Mouse (Mus musculus) gastrocnemius, postnatal 4 days (tissue): ENCODE data around the gene Frmd4a. TPM values are rescaled to one million over a fixed set of nuclear protein-coding genes. Genes with fewer than 3 reads are reported as not detected.

Experiments used
- DNase-seq, 2 experiments: peaks; one replicate each; pipeline ENCODE4 v3.0.0; 2021 to 2022; ENCODE audit warnings: low spot score in 2 of 2, mixed read lengths in 2 of 2
- total RNA-seq, 2 experiments: library from RNA; stranded (reverse); gene quantifications; 2 replicates each; pipeline ENCODE4 v1.2.3; 2021

The Frmd4a gene
- total RNA-seq, 2 experiments from 2014 or later = 32.9 to 38.0 TPM

GRCm38 (mm10) chr2:4512607-4513006, 495.1 kb downstream of the Frmd4a start:
- DNase-seq = no peak

DNA sequence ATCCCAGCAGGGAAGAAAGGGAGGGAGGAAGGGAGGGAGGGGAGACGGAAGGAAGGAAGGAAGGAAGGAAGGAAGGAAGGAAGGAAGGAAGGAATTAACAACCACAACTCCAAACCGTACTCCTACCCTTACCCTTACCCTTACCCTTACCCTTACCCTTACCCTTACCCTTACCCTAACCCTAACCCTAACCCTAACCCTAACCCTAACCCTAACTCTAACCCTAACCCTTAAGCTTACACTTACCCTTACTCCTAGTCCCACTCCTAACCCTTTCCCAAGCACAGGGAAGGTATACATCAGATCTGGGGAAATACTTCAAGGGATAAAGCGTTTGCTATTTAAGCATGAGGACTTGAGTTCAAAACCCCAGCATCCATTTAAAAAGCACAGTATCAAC, 498.4 kb downstream of the Frmd4a start:
- no peak for DNase-seq

GRCm38 (mm10) chr2:4516819-4517552, 499.5 kb downstream of the Frmd4a start:
- DNase-seq = peak in 1 of 2 experiments; percentile 59

GRCm38 (mm10) chr2:4517553-4518125, 500.1 kb downstream of the Frmd4a start:
- peak in 1 of 2 experiments; percentile 56 for DNase-seq

- no peak for DNase-seq
These were observed 501.0 kb downstream of the Frmd4a start for GRCm38 (mm10) chr2:4518549-4518948.

DNA sequence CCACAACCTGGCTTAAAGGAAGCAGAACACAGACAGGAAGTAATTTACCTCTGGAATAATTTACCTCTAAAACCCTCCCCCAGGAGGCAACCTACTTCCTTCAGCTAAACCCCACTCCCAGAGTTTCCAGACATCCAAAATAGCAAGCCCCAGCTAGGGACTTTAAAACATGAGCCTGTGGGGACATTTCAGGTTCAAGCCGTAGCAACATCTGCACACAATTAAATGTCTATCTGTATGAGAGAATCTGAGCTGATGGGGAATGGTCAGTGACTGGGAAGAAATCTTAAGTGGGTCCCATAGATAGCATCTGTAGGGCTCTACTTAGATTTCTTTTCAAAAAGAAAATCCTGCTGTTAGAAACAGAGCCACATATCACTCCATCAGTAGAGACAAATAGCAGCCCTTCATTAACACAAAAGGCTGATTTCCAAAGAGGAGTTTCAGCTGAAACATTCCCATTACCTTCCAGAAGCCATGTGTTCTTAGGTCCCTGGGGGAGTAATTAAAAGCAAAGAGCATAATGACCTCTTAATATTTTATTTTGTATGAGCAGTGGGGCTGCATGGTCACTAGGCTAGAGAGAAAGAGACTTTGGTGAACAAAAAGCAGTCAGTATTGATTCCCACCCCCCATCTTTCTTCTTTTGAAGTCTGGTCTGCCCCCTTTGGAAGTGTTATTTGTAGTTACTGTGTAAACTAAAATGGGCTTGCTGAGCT, 505.4 kb downstream of the Frmd4a start:
- DNase-seq = no peak

DNA sequence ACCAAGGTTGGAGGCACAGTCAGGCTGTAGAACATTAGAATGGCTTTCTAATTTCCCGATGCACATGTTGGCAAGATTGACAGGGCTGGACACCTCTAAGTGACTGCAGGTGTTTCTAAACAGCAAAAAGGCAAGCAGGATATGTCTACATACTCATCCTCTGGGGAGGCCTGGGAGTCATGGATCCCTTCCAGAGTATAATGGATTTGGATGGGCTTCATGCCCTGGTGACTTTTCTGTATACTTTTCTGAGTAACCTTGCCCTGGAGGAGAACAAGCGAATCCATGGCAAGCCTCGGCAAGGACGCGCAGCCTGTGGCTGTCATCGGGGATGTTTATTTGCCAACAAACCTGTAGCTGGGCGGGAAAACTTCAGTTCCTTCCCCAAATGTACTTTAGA, 509.6 kb downstream of the Frmd4a start:
- DNase-seq = no peak

DNA sequence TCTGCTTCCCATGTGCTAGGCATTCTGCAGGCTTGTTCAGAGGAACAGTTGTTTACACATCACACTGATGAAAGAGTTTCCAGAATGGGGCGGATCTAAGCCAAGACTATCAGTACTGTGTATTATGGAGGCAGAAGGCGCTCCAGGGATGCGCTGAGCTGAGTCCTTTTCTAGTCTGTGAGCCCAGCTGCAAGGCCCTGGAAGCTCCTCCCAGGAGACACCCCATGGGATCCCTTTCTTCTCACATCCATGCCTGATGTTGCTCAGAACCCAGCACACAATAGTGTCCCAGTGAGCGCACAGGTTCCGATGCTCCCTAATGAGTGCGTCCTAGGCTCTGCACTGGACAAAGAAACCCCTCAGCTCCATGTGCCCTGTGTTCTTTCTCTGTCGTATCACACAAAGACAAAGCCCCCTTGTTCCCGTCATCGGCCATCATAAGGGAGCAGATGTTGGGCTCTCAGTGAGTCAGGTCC, 511.8 kb downstream of the Frmd4a start:
- peak in 1 of 2 experiments; percentile 21 for DNase-seq

DNA sequence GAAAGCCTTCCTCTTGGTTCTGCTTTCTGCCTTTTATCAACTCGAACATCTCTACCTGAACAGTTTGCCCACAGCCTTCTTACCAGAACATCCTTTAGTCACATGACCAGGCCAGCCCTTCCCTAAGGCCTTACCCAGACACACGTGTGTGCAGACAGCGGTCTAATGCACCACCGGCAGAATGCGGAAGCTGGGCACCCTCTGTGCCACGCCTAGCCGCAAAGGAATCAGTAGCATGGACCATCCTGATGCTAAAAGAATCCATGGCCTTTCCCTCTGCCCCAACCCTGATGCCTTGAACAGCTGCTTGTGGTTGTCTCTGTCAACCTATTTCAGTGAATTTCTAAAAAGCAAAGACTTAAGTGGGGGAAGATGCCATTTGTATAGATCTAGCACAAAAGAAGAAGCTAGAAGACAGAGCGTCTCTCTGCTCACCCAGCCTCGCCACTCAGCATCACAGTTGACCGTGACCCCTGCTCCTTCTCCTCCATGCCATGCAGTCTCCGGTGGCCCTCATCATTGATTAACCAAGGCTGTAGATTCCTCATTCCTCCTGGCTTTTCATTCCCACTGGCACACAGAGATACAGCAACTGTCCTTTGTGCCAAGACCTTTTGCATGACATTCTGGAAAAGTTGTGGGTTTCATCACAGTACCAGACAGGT, 514.1 kb downstream of the Frmd4a start:
- no peak for DNase-seq

GRCm38 (mm10) chr2:4532198-4532568, 514.7 kb downstream of the Frmd4a start:
- no peak for DNase-seq

DNA sequence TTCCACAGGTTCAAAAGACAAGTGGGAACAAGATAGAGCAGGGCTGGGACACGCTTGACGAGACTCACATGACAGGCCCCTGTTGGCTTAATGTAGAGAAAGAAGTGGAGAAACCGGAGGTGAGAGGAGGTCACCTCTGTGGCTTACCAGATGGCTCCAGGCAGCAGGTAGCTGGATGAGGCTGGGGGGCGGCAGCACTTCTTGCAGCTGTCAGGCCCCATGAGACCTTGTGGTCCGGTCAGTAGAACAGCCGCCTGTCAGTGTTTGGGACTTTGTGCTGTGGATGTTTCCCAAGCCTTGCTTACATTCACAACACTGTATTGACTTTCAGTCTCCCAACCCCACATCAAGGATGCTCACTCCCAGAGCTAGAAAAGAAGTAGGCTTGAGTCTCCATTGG, 515.4 kb downstream of the Frmd4a start:
- DNase-seq = no peak

GRCm38 (mm10) chr2:4535187-4535864, 517.8 kb downstream of the Frmd4a start:
- DNase-seq = no peak

GRCm38 (mm10) chr2:4541330-4541729, 523.8 kb downstream of the Frmd4a start:
- DNase-seq = no peak

GRCm38 (mm10) chr2:4541844-4542628, 524.5 kb downstream of the Frmd4a start:
- DNase-seq = no peak

DNA sequence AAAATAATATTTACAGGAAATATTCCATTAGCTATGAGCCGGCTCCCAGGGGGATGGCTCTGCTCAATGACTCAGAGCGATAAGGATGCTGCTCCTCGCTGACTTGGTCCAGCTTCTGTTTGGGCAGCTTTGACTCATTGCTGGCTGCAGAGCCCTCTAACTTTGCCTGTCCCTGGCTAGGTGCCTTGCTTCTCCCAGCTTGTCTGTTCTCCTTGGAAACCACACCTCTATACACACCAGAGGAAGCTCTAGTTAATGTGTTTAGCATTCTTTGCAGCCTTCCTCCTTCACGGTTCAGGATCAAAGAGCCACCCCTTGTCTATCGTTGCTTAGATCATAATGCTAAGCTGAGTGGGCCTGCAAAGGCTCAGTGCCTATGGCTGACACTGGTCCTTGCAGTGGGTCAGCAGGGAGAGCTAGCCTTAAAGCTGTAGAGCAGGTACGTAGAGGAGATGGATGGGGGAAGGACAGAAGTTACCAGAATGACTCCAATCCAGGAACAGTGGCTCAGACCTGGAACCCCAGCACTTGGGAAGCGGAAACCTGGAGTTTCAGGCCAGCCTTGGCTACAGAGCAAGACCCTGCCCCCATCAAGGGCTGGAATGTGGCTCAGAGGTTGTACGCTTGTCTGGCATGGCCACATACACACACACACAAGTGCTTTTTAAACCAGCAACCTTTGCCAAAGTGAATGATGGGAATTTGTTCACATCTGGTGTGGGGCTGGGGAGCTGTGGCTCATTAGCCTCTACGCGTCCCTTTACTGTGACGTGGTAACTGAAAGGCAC, 525.3 kb downstream of the Frmd4a start:
- DNase-seq = peak in 1 of 2 experiments; percentile 51

GRCm38 (mm10) chr2:4543417-4543775, 525.9 kb downstream of the Frmd4a start:
- no peak for DNase-seq

DNA sequence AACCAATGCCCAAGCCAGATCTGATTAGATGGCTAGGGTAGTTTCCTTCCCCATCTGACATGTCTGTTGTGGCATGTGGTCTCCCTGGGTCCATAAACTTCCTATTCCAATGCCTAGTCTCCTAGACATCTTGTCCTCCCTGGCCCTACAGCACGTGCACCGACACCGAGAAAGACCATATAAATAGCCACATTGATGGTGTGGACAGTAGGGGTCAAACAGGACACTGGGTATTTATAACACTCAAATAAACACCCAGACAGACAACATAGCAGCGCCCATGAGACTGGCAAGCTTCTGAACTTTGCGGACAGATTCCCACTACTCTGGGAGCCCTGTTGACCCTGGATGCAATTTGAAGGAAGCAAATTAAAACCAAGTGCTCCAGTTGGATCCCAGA, 526.8 kb downstream of the Frmd4a start:
- no peak for DNase-seq

GRCm38 (mm10) chr2:4545261-4545660, 527.7 kb downstream of the Frmd4a start:
- DNase-seq = no peak

DNA sequence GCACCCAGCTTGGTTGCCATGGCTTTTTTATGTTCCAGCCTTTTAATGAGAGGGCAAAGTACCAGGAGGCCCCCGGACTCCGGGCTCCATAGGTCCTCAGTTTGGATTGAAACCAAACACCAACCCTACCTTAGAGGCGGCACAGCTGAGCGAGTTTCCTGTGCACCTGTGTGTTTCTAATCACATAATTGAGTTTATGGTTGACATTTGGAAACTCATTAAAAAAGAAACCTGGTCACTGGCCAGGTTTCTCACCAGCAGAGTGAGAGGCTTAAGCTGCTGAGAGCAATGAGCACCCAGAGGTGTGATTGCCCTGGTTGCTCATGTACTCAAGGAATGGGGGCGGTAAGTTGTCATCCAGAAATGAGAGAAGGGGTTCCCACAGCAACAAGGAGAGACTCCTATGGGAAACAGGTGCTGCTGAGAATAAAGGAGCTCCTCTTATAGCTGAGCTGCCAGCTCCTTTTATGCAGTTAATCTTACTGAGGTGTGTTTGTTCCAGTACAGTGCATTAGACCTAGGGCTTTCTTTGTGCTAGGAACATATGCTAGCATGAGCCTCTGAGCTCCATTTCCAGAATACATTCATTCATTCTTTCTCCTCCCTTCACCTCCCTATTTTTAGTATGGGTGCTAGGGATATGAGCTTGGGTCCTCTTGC, 529.6 kb downstream of the Frmd4a start:
- no peak for DNase-seq
